Mouse (Mus musculus) kidney, adult 2 months (tissue): ENCODE results near the gene Plxna4. TPM values are rescaled to one million over a fixed set of nuclear protein-coding genes. Genes with fewer than 3 reads are reported as not detected.

Source experiments
- DNase-seq: peaks from one replicate; pipeline ENCODE4 v3.0.0; 2021
- H3K27ac ChIP-seq: fragments of 200-500 bp; 2 replicates; pipeline ENCODE4 v1.5.1; 2012; ENCODE audit warnings: low read depth, low read length, control low read depth, inconsistent platforms; ENCODE audit not compliant: insufficient read depth
- H3K27me3 ChIP-seq: fragments of 200-500 bp; replicated peaks from 2 replicates; pipeline ENCODE4 v1.6.1; 2012; ENCODE audit warnings: mild to moderate bottlenecking, moderate library complexity, low read length, inconsistent platforms; ENCODE audit not compliant: control insufficient read depth, insufficient read depth
- H3K36me3 ChIP-seq: fragments of 200-500 bp; 2 replicates; pipeline ENCODE4 v1.6.1; 2012; ENCODE audit warnings: mild to moderate bottlenecking, moderate library complexity, low read length, inconsistent platforms; ENCODE audit not compliant: control insufficient read depth, insufficient read depth
- H3K4me1 ChIP-seq: fragments of 200-500 bp; 2 replicates; pipeline ENCODE4 v1.6.1; 2011; ENCODE audit warnings: low read length; ENCODE audit not compliant: control insufficient read depth, insufficient read depth
- H3K4me3 ChIP-seq: fragments of 200-500 bp; 2 replicates; pipeline ENCODE4 v1.5.1; 2011; ENCODE audit warnings: mild to moderate bottlenecking, low read depth, low read length, control low read depth; ENCODE audit not compliant: insufficient read depth
- CTCF ChIP-seq: fragments of 200-500 bp; conservative IDR thresholded peaks from 2 replicates; pipeline ENCODE4 v1.5.1; 2011; ENCODE audit warnings: low read depth, mild to moderate bottlenecking, control low read depth, low read length, moderate library complexity, mixed read lengths; ENCODE audit not compliant: insufficient read depth, insufficient read length
- POLR2A ChIP-seq: fragments of 200-500 bp; IDR thresholded peaks from one replicate; pipeline ENCODE4 v1.6.1; 2011; ENCODE audit warnings: low read depth, low read length, control low read depth
- WGBS: fragments of 180-500 bp; shearing (Covaris S2); methylation state at CpG from one replicate; pipeline ENCODE4 v1.1.7; 2018; 5-methylcytosine and 5-hydroxymethylcytosine counted together
- polyA plus RNA-seq: library from polyadenylated mRNA; depleted of rRNA; stranded (reverse); fragments of >200 nt; gene quantifications from 2 replicates; pipeline ENCODE4 v1.2.3, GENCODE M21; 2012

Plxna4 gene
- polyA plus RNA-seq, 1 experiment = 1.8 TPM

- TF ChIP-seq CTCF = no peak
- no peak for TF ChIP-seq POLR2A
- no peak overlapping the region for H3K4me3 ChIP-seq
- H3K27ac ChIP-seq = no peak overlapping the region
- no peaks in the 10 kb centered on the region for H3K4me1 ChIP-seq
- DNase-seq = no peak
- no peaks in the 10 kb centered on the region for H3K27me3 ChIP-seq
- no peaks in the 10 kb centered on the region for H3K36me3 ChIP-seq
Observed at GRCm38 (mm10) chr6:32451851-32452250, 136.1 kb downstream of the Plxna4 start.

GRCm38 (mm10) chr6:32449237-32449963 is 138.6 kb downstream of the Plxna4 start:
- 77% methylated on average over 8 of the region's 8 CpGs for WGBS
- Histone ChIP-seq H3K36me3 (no peaks in the 10 kb centered on the region), H3K27me3 (no peaks in the 10 kb centered on the region), H3K4me3 (no peak overlapping the region), H3K4me1 (no peaks in the 10 kb centered on the region), H3K27ac (no peak overlapping the region)
- TF ChIP-seq POLR2A = no peak
- no peak for TF ChIP-seq CTCF
- DNase-seq = peak; percentile 20

DNA sequence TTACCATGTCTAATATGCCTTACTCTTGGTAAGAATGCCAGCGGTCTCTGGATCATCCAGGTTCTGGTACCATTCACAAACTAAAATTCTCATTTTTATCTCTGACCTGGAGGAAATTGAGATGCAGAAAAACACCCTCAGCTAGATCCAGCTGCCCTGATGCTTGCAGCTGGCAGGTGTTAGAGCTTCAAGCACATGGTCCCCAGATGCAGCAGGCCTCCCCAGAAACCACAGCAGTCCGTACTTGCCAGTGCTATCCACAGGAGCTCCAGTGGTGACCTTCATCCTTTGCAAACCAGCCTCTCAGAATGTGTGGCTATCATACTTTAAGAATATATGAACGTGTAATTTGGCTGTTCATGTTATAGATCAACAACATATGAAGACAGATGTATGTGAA is 139.2 kb downstream of the Plxna4 start:
- no peak for TF ChIP-seq CTCF
- no peak for TF ChIP-seq POLR2A
- no peak for DNase-seq
- Histone ChIP-seq H3K36me3 (no peaks in the 10 kb centered on the region), H3K27me3 (no peaks in the 10 kb centered on the region), H3K27ac (no peak overlapping the region), H3K4me1 (no peaks in the 10 kb centered on the region), H3K4me3 (no peak overlapping the region)
- 89% methylated on average over 3 of the region's 3 CpGs for WGBS

DNA sequence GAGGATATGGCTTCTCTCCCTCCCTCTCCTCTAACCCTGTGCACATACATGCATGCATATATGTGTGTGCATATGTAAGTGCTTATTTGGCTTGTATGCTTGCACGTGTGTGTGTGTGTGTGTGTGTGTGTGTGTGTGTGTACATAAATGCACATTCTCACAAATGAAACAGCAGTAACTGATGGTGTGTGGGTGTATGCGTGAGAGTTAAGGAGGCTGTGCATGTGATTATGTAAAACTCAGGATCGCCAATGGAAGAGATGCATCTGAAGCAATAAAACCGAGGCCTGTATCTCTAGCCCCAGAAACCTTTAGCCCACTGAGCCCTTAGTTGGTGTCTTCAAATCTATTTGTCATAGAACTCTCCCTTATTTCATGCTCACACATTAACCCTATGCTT is 141.7 kb downstream of the Plxna4 start:
- no peak overlapping the region for H3K27ac ChIP-seq
- H3K36me3 ChIP-seq = no peaks in the 10 kb centered on the region
- no peak overlapping the region for H3K4me3 ChIP-seq
- no peaks in the 10 kb centered on the region for H3K4me1 ChIP-seq
- DNase-seq = no peak
- 80% methylated on average over 4 of the region's 4 CpGs for WGBS
- no peaks in the 10 kb centered on the region for H3K27me3 ChIP-seq
- TF ChIP-seq POLR2A = no peak

GRCm38 (mm10) chr6:32445246-32445645 is 142.7 kb downstream of the Plxna4 start:
- 64% methylated on average over 2 of the region's 2 CpGs for WGBS
- Histone ChIP-seq H3K27me3 (no peaks in the 10 kb centered on the region), H3K27ac (no peak overlapping the region), H3K4me1 (no peaks in the 10 kb centered on the region), H3K36me3 (no peaks in the 10 kb centered on the region), H3K4me3 (no peak overlapping the region)
- no peak for TF ChIP-seq CTCF
- TF ChIP-seq POLR2A = no peak
- DNase-seq = no peak

DNA sequence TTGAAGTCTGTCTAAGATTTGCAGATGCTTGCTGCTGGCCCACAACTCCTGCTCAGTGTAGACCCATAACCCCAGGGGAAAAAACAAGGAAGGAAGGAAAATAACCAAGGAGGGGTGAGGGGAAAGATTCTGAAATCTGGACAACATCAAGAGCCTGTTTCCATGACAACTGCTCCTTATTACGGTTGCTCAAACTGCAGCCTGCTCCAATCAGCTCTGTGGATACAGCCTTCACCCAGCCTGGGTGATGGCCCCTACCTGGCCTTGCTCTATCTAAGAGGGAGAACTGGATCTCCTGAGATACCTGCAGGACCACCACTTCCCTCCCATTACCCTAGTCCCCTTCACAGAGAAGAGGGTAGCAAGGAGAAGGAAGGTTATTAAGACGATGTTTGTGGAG is 143.6 kb downstream of the Plxna4 start:
- 88% methylated on average over 2 of the region's 2 CpGs for WGBS
- Histone ChIP-seq H3K36me3 (no peaks in the 10 kb centered on the region), H3K4me1 (no peaks in the 10 kb centered on the region), H3K4me3 (no peak overlapping the region), H3K27me3 (no peaks in the 10 kb centered on the region), H3K27ac (no peak overlapping the region)
- DNase-seq = no peak
- TF ChIP-seq CTCF = no peak
- no peak for TF ChIP-seq POLR2A

- Histone ChIP-seq H3K36me3 (no peaks in the 10 kb centered on the region), H3K27me3 (no peaks in the 10 kb centered on the region), H3K4me1 (no peaks in the 10 kb centered on the region), H3K27ac (no peak overlapping the region), H3K4me3 (no peak overlapping the region)
- TF ChIP-seq CTCF (no peak), POLR2A (no peak)
- 93% methylated on average over 1 of the region's 1 CpGs for WGBS
- DNase-seq = no peak
Observed at GRCm38 (mm10) chr6:32443679-32444078, 144.3 kb downstream of the Plxna4 start.
